Mouse (Mus musculus) stomach, embryonic 16.5 days (tissue): ENCODE data around the gene Neurl1b. TPM values are rescaled to one million over a fixed set of nuclear protein-coding genes. Genes with fewer than 3 reads are reported as not detected.

Source experiments
- ATAC-seq: fragments of 200-750 bp; cut with Nextera tagmentation; 2 replicates; pipeline ENCODE4 v1.8.0; 2017; ENCODE audit warnings: moderate number of reproducible peaks, moderate TSS enrichment; ENCODE audit not compliant: insufficient read depth, low FRiP score
- H3K27ac ChIP-seq: fragments of 300-500 bp; sonication (generic); 2 replicates; pipeline ENCODE4 v1.5.1; 2014; ENCODE audit warnings: low read length
- H3K27me3 ChIP-seq: fragments of 300-500 bp; sonication (generic); 2 replicates; pipeline ENCODE4 v1.6.1; 2014; ENCODE audit warnings: low read length, control low read depth, mixed read lengths; ENCODE audit not compliant: control insufficient read depth, insufficient read depth
- H3K36me3 ChIP-seq: fragments of 300-500 bp; sonication (generic); 2 replicates; pipeline ENCODE4 v1.6.1; 2014; ENCODE audit warnings: low read length; ENCODE audit not compliant: control insufficient read depth, insufficient read depth
- H3K4me1 ChIP-seq: fragments of 300-500 bp; sonication (generic); 2 replicates; pipeline ENCODE4 v1.6.1; 2014; ENCODE audit warnings: low read length, control low read depth, mixed read lengths; ENCODE audit not compliant: control insufficient read depth, insufficient read depth
- H3K4me2 ChIP-seq: fragments of 300-500 bp; sonication (generic); 2 replicates; pipeline ENCODE4 v1.6.1; 2014; ENCODE audit warnings: low read depth, low read length, mixed read lengths
- H3K4me3 ChIP-seq: fragments of 300-500 bp; sonication (generic); replicated peaks from 2 replicates; pipeline ENCODE4 v1.5.1; 2014; ENCODE audit warnings: mild to moderate bottlenecking, low read length
- H3K9ac ChIP-seq: fragments of 300-500 bp; sonication (generic); 2 replicates; pipeline ENCODE4 v1.6.1; 2014; ENCODE audit warnings: low read length
- H3K9me3 ChIP-seq: fragments of 300-500 bp; sonication (generic); replicated peaks from 2 replicates; pipeline ENCODE4 v1.6.1; 2016; ENCODE audit warnings: low read length, control low read depth; ENCODE audit not compliant: control insufficient read depth
- WGBS: fragments of 180-500 bp; shearing (Covaris S2); extraction: QIAGEN DNeasy Blood & Tissue Kit; methylation state at CpG from one replicate; pipeline ENCODE4 v1.1.7; 2014; 5-methylcytosine and 5-hydroxymethylcytosine counted together
- polyA plus RNA-seq: library from polyadenylated mRNA; unstranded; fragments of >200 nt; fragmentation: Nextera tagmentation; extraction: Ambion mirVana; gene quantifications from 2 replicates; pipeline ENCODE4 v1.2.1, GENCODE M21; 2015

Gene Neurl1b
- polyA plus RNA-seq, 1 experiment from 2014 or later, result 2.9 TPM

GRCm38 (mm10) chr17:26488711-26489403, 74.2 kb downstream of the Neurl1b start:
- Histone ChIP-seq H3K27ac (no peak overlapping the region; the same call in 1 of the 2 replicates), H3K4me3 (no peak overlapping the region), H3K36me3 (no peaks in the 10 kb centered on the region), H3K9me3 (peaks cover 7% of the 10 kb centered on the region), H3K4me2 (no peak overlapping the region), H3K4me1 (peaks cover 6% of the 10 kb centered on the region; the same call in 1 of the 2 replicates), H3K9ac (no peak overlapping the region), H3K27me3 (no peaks in the 10 kb centered on the region)
- peak; percentile 22; the same call in 1 of the 2 replicates for ATAC-seq
- WGBS, result 56% methylated on average over 8 of the region's 8 CpGs

- ATAC-seq, result no peak
- WGBS, result 89% methylated on average over 10 of the region's 10 CpGs
Observed at GRCm38 (mm10) chr17:26490072-26490471, 75.4 kb downstream of the Neurl1b start.

DNA sequence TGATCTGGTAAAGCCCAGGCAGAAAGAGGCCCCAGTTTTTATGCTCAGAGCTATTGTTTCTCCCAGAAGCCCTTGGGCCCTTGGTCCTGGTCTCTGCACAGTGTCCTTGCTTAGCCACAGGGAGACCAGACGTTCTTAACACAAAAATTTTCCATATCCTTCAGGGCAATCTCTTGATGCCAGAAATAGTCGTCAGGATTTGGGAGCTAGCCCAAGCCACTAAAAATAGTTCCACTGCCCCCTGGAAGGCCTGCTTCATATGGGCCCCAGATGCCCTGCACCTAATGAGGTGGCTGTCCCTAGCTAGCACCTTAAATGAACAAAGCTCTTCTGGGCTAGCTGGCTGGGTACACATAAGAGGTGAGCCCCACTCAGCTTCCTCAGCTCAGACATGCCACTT, 76.3 kb downstream of the Neurl1b start:
- peaks cover 6% of the 10 kb centered on the region; the same call in 1 of the 2 replicates for H3K4me1 ChIP-seq
- peaks cover 7% of the 10 kb centered on the region for H3K9me3 ChIP-seq
- 54% methylated on average over 2 of the region's 2 CpGs for WGBS
- H3K36me3 ChIP-seq, result no peaks in the 10 kb centered on the region
- no peak overlapping the region for H3K27ac ChIP-seq
- no peak overlapping the region for H3K9ac ChIP-seq
- no peaks in the 10 kb centered on the region for H3K27me3 ChIP-seq
- ATAC-seq, result peak; percentile 17; the same call in 1 of the 2 replicates
- H3K4me3 ChIP-seq, result no peak overlapping the region
- no peak overlapping the region for H3K4me2 ChIP-seq

More at GRCm38 (mm10) chr17:26490072-26490471, 75.4 kb downstream of the Neurl1b start:
- Histone ChIP-seq H3K4me3 (no peak overlapping the region), H3K9me3 (peaks cover 7% of the 10 kb centered on the region), H3K9ac (no peak overlapping the region), H3K27ac (no peak overlapping the region), H3K4me2 (no peak overlapping the region), H3K36me3 (no peaks in the 10 kb centered on the region), H3K27me3 (no peaks in the 10 kb centered on the region), H3K4me1 (peaks cover 6% of the 10 kb centered on the region; the same call in 1 of the 2 replicates)

- H3K9me3 ChIP-seq, result peaks cover 7% of the 10 kb centered on the region
- no peaks in the 10 kb centered on the region for H3K27me3 ChIP-seq
- H3K4me1 ChIP-seq, result peaks cover 6% of the 10 kb centered on the region; the same call in 1 of the 2 replicates
- H3K9ac ChIP-seq, result no peak overlapping the region
- ATAC-seq, result no peak
- no peak overlapping the region for H3K4me3 ChIP-seq
- no peaks in the 10 kb centered on the region for H3K36me3 ChIP-seq
- H3K27ac ChIP-seq, result no peak overlapping the region
- H3K4me2 ChIP-seq, result no peak overlapping the region
- 87% methylated on average over 3 of the region's 3 CpGs for whole genome bisulfite sequencing
Observed at GRCm38 (mm10) chr17:26492246-26492645, 77.6 kb downstream of the Neurl1b start.

GRCm38 (mm10) chr17:26494642-26495468, 80.2 kb downstream of the Neurl1b start:
- 78% methylated on average over 4 of the region's 4 CpGs for WGBS

More at GRCm38 (mm10) chr17:26494642-26495468, 80.2 kb downstream of the Neurl1b start:
- H3K27me3 ChIP-seq, result no peaks in the 10 kb centered on the region
- H3K4me3 ChIP-seq, result no peak overlapping the region
- no peak for ATAC-seq
- H3K4me2 ChIP-seq, result no peak overlapping the region
- H3K4me1 ChIP-seq, result no peaks in the 10 kb centered on the region
- no peak overlapping the region for H3K27ac ChIP-seq
- H3K9ac ChIP-seq, result no peak overlapping the region
- peaks cover 7% of the 10 kb centered on the region for H3K9me3 ChIP-seq
- no peaks in the 10 kb centered on the region for H3K36me3 ChIP-seq

Other genes with a start within 250 kb of the Neurl1b start
- gene Pdia2, start 215.7 kb upstream of the Neurl1b start, polyA plus RNA-seq, result 192 and 218 TPM in 2 replicates
- gene Rgs11, start 211.9 kb upstream of the Neurl1b start, polyA plus RNA-seq, result 40.3 and 42.7 TPM in 2 replicates
- gene Arhgdig, start 207.0 kb upstream of the Neurl1b start, polyA plus RNA-seq, result 24.0 and 25.9 TPM in 2 replicates
- 89.0 and 101 TPM in 2 replicates for gene Fam234a, start 170.6 kb upstream of the Neurl1b start, polyA plus RNA-seq
- gene Luc7l, start 161.9 kb upstream of the Neurl1b start, polyA plus RNA-seq, result 80.5 and 84.3 TPM in 2 replicates
- gene Ergic1, start 146.7 kb downstream of the Neurl1b start, polyA plus RNA-seq, result 111 and 116 TPM in 2 replicates
- 18.3 and 20.4 TPM in 2 replicates for gene Dusp1, start 147.3 kb downstream of the Neurl1b start, polyA plus RNA-seq
- 231 and 249 TPM in 2 replicates for gene Atp6v0e, start 248.4 kb downstream of the Neurl1b start, polyA plus RNA-seq